Mouse (Mus musculus) ES-E14 (cell line): ENCODE measurements around the gene Ccdc92.

Experiments used
- ZC3H11A ChIP-seq: IDR thresholded peaks from 2 replicates; pipeline ENCODE4 v1.6.1; 2012; ENCODE audit warnings: low read depth, mild to moderate bottlenecking, inconsistent platforms, low read length, borderline replicate concordance
- ZNF384 ChIP-seq: IDR thresholded peaks from 2 replicates; pipeline ENCODE4 v1.6.1; 2012; ENCODE audit warnings: low read depth, low read length, inconsistent platforms

- TF ChIP-seq ZC3H11A, result no peak
- TF ChIP-seq ZNF384, result no peak
These were observed 45.2 kb downstream of the Ccdc92 start for GRCm38 (mm10) chr5:124817050-124817449.
